Mouse (Mus musculus) kidney, postnatal 0 days (tissue): Measurements from ENCODE around the gene A030003K21Rik. TPM values are rescaled to one million over a fixed set of nuclear protein-coding genes. Genes with fewer than 3 reads are reported as not detected.
"Not testable (repeated sequence)": the region's sequence is repeated elsewhere in the genome, so short reads cannot be mapped to it uniquely, and the experiment has no call there.

Experiments used
- ATAC-seq: fragments of 200-750 bp; cut with Nextera tagmentation; replicated peaks from 2 replicates; pipeline ENCODE4 v1.8.0; 2017; ENCODE audit warnings: low read depth, moderate number of reproducible peaks, moderate TSS enrichment, moderate library complexity; ENCODE audit not compliant: low FRiP score
- DNase-seq: peaks from one replicate; pipeline ENCODE4 v3.0.0-alpha.2; 2016; ENCODE audit warnings: low spot score
- H3K27ac ChIP-seq: fragments of 300-500 bp; sonication (generic); 2 replicates; pipeline ENCODE4 v1.5.1; 2014; ENCODE audit warnings: mild to moderate bottlenecking
- H3K27me3 ChIP-seq: fragments of 300-500 bp; sonication (generic); 2 replicates; pipeline ENCODE4 v1.6.1; 2014; ENCODE audit warnings: low read length, mixed read lengths; ENCODE audit not compliant: insufficient read depth
- H3K36me3 ChIP-seq: fragments of 300-500 bp; sonication (generic); 2 replicates; pipeline ENCODE4 v1.6.1; 2014; ENCODE audit warnings: low read length, mixed read lengths; ENCODE audit not compliant: insufficient read depth
- H3K4me1 ChIP-seq: fragments of 300-500 bp; sonication (generic); replicated peaks from 2 replicates; pipeline ENCODE4 v1.6.1; 2014; ENCODE audit warnings: antibody characterized with exemption, low read length, mixed read lengths; ENCODE audit not compliant: insufficient read depth
- H3K4me2 ChIP-seq: fragments of 300-500 bp; sonication (generic); 2 replicates; pipeline ENCODE4 v1.6.1; 2014; ENCODE audit warnings: mild to moderate bottlenecking, low read length, moderate library complexity, mixed read lengths
- H3K4me3 ChIP-seq: fragments of 300-500 bp; sonication (generic); replicated peaks from 2 replicates; pipeline ENCODE4 v1.5.1; 2014; ENCODE audit warnings: low read depth, low read length
- H3K9ac ChIP-seq: fragments of 300-500 bp; sonication (generic); 2 replicates; pipeline ENCODE4 v1.6.1; 2014; ENCODE audit warnings: low read depth, low read length
- H3K9me3 ChIP-seq: fragments of 300-500 bp; sonication (generic); replicated peaks from 2 replicates; pipeline ENCODE4 v1.6.1; 2016; ENCODE audit warnings: low read length, inconsistent platforms, mixed read lengths
- CTCF ChIP-seq: IDR thresholded peaks from 2 replicates; pipeline ENCODE4 v1.5.1; 2016; ENCODE audit warnings: antibody characterized with exemption, low read depth, mild to moderate bottlenecking, moderate library complexity
- WGBS: fragments of 180-500 bp; shearing (Covaris S2); extraction: QIAGEN DNeasy Blood & Tissue Kit; methylation state at CpG from one replicate; pipeline ENCODE4 v1.1.7; 2014; 5-methylcytosine and 5-hydroxymethylcytosine counted together
- polyA plus RNA-seq: library from polyadenylated mRNA; unstranded; fragments of >200 nt; fragmentation: Nextera tagmentation; extraction: Ambion mirVana; gene quantifications from 2 replicates; pipeline ENCODE4 v1.2.1, GENCODE M21; 2015

A030003K21Rik gene
- polyA plus RNA-seq, 1 experiment from 2014 or later, result not detected

DNA sequence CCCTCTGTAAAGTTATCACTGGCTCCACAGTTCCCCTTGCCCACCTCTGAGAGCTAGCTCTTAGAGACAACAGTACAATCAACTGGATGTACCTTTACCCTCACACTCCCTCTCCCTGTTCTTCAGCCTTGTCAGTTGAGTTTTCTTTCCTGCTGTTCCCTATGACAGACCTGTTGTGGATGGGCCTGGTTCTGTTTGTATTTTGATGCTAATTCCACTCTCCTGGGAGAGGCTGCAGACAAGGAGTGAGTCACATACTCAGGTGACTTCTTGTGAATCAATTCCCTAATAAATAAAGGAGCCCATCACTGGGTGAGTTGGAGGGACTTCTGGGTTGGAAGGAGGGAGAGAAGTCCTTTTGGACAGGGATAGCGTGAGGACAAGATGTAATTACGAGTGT is 5.4 kb upstream of the A030003K21Rik start:
- H3K36me3 ChIP-seq, result no peaks in the 10 kb centered on the region
- no peak overlapping the region for H3K9ac ChIP-seq
- ATAC-seq (no peak), DNase-seq (no peak)
- no peak overlapping the region for H3K4me3 ChIP-seq
- WGBS, result 81% methylated on average over 2 of the region's 2 CpGs
- H3K4me1 ChIP-seq, result no peaks in the 10 kb centered on the region
- TF ChIP-seq CTCF, result no peak
- H3K27me3 ChIP-seq, result no peaks in the 10 kb centered on the region
- no peaks in the 10 kb centered on the region for H3K9me3 ChIP-seq
- H3K27ac ChIP-seq, result no peak overlapping the region
- no peak overlapping the region for H3K4me2 ChIP-seq

DNA sequence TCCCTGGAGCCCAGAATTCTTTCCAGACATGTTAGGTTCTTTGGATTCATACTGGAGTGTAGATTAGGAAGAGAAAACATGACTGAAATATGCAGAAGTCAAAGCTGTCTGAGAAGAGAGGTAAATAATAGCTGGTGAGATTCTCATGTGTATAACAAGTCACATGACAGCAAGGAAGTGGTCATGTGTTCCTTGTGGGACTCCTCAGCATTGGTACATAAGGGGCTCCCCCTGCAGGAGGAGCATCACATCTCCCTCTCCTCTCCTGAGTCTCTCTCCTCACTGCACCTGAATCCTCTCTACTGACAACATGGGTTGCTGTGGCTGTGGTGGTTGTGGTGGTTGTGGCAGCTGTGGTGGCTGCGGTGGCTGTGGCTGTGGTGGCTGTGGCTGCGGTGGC is 2.8 kb upstream of the A030003K21Rik start:
- H3K27me3 ChIP-seq, DNase-seq, H3K4me1 ChIP-seq, H3K9ac ChIP-seq, H3K36me3 ChIP-seq, H3K27ac ChIP-seq, ATAC-seq, H3K4me3 ChIP-seq, H3K4me2 ChIP-seq, H3K9me3 ChIP-seq: not testable (repeated sequence)
- 96% methylated on average over 2 of the region's 2 CpGs for WGBS

DNA sequence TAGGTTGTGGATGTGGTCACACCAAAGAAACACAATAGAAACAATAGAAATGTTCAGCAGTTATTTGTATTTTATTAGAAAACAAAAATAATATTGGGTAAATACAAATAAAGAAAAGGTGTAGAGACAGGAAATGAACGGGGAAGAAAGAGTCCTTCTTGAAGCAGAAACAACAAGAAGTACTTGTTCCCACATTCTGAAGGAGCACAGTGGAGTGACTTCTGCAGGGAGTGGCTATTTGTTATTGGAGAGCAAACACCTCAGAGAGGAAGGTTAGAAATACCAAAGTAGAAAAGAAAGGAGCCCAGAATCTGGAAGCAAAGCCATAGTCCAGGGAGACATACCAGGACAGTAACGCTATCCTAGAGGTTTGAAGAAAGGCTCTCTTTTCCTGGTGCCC is 683 bp downstream of the A030003K21Rik start:
- not testable (repeated sequence) for DNase-seq, H3K9ac ChIP-seq, H3K4me3 ChIP-seq, H3K27ac ChIP-seq, H3K4me1 ChIP-seq, H3K36me3 ChIP-seq, ATAC-seq, H3K4me2 ChIP-seq, H3K9me3 ChIP-seq, H3K27me3 ChIP-seq
- WGBS, result 71% methylated on average over 1 of the region's 2 CpGs

DNA sequence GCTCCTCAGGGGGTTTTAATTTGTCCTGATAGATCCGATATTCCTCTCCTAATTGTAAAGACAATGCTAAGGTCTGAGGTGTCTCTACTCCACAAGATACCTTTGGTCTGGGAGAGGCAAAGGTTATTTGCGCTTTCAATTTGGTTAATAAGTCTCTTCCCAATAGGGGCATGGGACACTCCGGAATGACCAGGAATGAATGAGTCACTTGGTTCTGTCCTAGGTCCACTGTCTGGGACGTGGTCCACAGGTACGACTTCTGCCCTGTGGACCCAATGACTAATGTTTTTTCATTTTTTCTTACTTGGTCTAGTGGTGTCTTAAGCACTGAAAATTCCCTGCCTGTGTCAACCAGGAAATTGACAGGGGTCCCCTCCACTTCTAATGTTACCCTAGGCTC is 4.5 kb downstream of the A030003K21Rik start:
- 90% methylated on average over 5 of the region's 5 CpGs for WGBS
- H3K27me3 ChIP-seq, result no peaks in the 10 kb centered on the region
- no peaks in the 10 kb centered on the region for H3K4me1 ChIP-seq
- TF ChIP-seq CTCF, result no peak
- peak; percentile 83 for ATAC-seq
- no peak overlapping the region for H3K4me3 ChIP-seq
- no peaks in the 10 kb centered on the region for H3K36me3 ChIP-seq
- DNase-seq, result no peak
- H3K4me2 ChIP-seq, result no peak overlapping the region
- no peaks in the 10 kb centered on the region; the same call in 1 of the 2 replicates for H3K9me3 ChIP-seq
- H3K9ac ChIP-seq, result no peak overlapping the region
- H3K27ac ChIP-seq, result no peak overlapping the region

DNA sequence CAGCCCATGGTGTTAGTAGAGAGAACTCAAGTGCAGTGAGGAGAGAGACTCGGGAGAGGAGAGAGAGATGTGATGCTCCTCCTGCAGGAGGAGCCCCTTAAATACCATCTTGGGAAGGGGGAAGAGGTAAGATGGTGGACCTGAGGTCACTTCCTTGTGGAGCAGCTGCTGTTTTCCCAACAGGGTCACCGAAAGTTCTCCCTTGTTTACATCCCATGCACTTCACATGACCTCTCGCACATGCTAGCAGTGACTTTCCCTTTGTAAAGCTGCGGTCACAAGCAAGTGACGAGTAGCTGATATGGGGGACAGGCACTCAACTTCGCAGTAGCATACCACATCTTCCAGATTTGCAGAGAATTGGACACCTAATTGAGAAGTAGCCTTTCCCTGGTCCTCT is 11.9 kb downstream of the A030003K21Rik start, which contains the start of gene Gm6217:
TSS of gene Gm6217 (minus strand) at position 74 of the 400 bp plus-strand sequence.
- WGBS, result no CpG with 5 or more reads among the region's 6 CpGs
- H3K27me3 ChIP-seq, H3K9ac ChIP-seq, ATAC-seq, H3K36me3 ChIP-seq, H3K4me1 ChIP-seq, H3K9me3 ChIP-seq, H3K27ac ChIP-seq, H3K4me2 ChIP-seq, H3K4me3 ChIP-seq, DNase-seq: not testable (repeated sequence)

DNA sequence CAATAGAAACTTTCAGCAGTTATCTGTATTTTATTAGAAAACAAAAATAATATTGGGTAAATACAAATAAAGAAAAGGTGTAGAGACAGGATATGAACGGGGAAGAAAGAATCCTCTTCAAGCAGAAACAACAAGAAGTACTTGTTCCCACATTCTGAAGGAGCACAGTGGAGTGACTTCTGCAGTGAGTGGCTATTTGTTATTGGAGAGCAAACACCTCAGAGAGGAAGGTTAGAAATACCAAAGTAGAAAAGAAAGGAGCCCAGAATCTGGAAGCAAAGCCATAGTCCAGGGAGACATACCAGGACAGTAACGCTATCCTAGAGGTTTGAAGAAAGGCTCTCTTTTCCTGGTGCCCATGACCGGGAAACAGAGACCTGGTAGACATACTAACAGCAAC is 12.6 kb downstream of the A030003K21Rik start:
- H3K27me3 ChIP-seq, H3K27ac ChIP-seq, H3K4me1 ChIP-seq, H3K36me3 ChIP-seq, H3K4me2 ChIP-seq, H3K9ac ChIP-seq, ATAC-seq, H3K9me3 ChIP-seq, DNase-seq, H3K4me3 ChIP-seq: not testable (repeated sequence)
- 93% methylated on average over 3 of the region's 3 CpGs for WGBS

DNA sequence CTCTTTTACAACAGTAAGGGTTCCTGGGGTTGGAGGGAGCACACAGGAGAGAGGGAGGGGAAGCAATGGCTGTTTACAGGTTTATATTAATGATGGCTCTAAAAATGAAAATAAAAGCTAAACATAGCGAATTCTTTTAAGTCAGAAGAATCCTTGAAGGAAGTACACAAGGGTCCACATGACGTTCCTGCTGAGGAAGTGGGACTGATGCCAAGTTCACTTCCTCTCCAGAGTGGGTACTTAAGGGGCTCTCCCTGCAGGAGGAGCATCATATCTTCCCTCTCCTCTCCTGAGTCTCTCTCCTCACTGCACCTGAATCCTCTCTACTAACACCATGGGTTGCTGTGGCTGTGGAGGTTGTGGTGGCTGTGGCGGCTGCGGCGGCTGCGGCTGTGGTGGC is 18.5 kb downstream of the A030003K21Rik start, which contains the start of gene A030014E15Rik:
TSS of gene A030014E15Rik (plus strand) at position 268 of the 400 bp plus-strand sequence.
- TF ChIP-seq CTCF, result no peak
- Histone ChIP-seq H3K4me2 (no peak within 1 kb of the TSS), H3K4me3 (no peak within 1 kb of the TSS), H3K27ac (no peak within 1 kb of the TSS), H3K4me1 (no peaks in the 10 kb centered on the region), H3K9me3 (no peaks in the 10 kb centered on the region), H3K9ac (no peak within 1 kb of the TSS), H3K27me3 (no peaks in the 10 kb centered on the region), H3K36me3 (no peaks in the 10 kb centered on the region)
- WGBS, result 83% methylated on average over 6 of the region's 6 CpGs
- DNase-seq (peak; percentile 21), ATAC-seq (no peak)

DNA sequence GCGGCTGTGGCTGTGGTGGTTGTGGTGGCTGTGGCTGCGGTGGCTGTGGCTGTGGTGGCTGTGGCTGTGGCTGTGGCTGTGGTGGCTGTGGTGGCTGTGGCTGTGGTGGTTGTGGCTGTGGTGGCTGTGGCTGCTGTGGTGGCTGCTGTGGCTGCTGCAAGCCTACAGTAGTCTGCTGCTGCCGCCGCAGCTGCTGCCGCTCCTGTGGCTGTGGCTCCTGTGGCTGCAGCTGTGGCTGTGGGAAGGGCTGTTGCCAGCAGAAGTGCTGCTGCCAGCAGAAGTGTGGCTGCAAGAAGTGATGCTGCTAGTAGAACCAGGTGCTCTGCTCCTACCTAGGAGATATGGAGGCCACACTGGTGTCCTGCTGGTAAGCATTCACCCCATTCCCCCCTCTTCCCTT is 29.8 kb downstream of the A030003K21Rik start:
- not testable (repeated sequence) for H3K27ac ChIP-seq, H3K4me1 ChIP-seq, ATAC-seq, H3K27me3 ChIP-seq, H3K4me3 ChIP-seq, DNase-seq, H3K9ac ChIP-seq, H3K36me3 ChIP-seq, H3K4me2 ChIP-seq, H3K9me3 ChIP-seq
- WGBS, result 100% methylated on average over 5 of the region's 5 CpGs
